Mouse (Mus musculus): ENCODE results near the gene Tbcel. TPM values are rescaled to one million over a fixed set of nuclear protein-coding genes. Genes with fewer than 3 reads are reported as not detected.

Gene Tbcel
- 4.9 and 5.5 TPM in 2 replicates for polyA plus RNA-seq (2016; fragmentation: Nextera tagmentation; extraction: Ambion mirVana)

DNA sequence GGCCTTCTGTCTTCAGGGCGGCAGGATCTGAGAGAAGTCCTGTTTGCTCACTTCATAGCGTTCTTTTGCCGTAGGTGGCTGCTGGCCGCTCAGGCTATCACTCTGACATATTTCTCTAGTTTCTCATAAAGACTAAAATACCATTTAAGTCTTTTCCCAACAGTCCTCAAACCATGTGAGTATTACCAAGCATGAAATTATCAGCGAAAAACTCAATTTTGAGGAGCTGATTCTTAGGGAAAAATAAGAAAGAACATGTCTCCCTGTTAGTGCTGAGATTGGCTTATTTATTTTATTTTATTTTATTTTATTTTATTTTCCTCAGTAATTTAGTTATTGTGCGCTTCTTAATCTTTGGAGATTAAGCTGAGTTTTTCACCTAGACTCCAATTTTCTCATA lies at the start of gene Tbcel:
Gene Tbcel (minus strand): TSS at position 101 of the 400 bp plus-strand sequence.
- H3K36me3 ChIP-seq, result no peaks in the 10 kb centered on the region
- H3K4me1 ChIP-seq, result peaks cover 6% of the 10 kb centered on the region; the same call in 1 of the 2 replicates
- H3K4me2 ChIP-seq (replicated peaks), result no peak within 1 kb of the TSS
- H3K4me3 ChIP-seq, result no peak within 1 kb of the TSS
- no peak within 1 kb of the TSS for H3K27ac ChIP-seq
- no peaks in the 10 kb centered on the region for H3K27me3 ChIP-seq
- 87% methylated on average over 6 of the region's 6 CpGs for WGBS
- H3K9ac ChIP-seq, result no peak within 1 kb of the TSS
- no peaks in the 10 kb centered on the region for H3K9me3 ChIP-seq
- ATAC-seq (ENCODE audit: insufficient number of reproducible peaks, insufficient read depth, low FRiP score, low TSS enrichment), result no peak

DNA sequence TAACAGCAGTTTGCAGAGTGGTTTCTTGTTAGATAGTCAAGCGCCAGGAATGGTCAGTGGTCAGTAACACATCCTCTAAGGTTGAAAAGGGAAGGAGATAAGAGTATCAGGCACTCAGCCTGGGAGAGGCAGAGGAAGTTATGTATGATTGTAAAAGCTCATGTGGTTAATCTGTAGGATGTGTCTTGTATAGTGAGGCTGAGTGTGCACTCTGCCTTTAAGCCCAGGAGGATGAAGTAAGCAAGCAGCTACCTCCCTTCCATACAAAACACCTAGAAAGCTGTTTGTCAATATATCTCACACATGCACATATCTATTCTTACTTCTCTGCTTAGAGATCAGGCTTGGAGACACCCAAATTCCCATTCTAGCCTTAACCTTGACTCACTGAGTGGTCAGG lies 47.6 kb upstream of the Tbcel start:
- no peak overlapping the region for H3K4me3 ChIP-seq
- H3K4me1 ChIP-seq, result no peaks in the 10 kb centered on the region
- WGBS, result 90% methylated on average over 1 of the region's 1 CpGs
- H3K27me3 ChIP-seq, result no peaks in the 10 kb centered on the region
- H3K4me2 ChIP-seq (replicated peaks), result no peak overlapping the region
- H3K36me3 ChIP-seq, result no peaks in the 10 kb centered on the region; the same call in 1 of the 2 replicates
- H3K9ac ChIP-seq, result no peak overlapping the region
- H3K9me3 ChIP-seq, result no peaks in the 10 kb centered on the region; the same call in 1 of the 2 replicates
- H3K27ac ChIP-seq, result no peak overlapping the region
- no peak for ATAC-seq (ENCODE audit: insufficient number of reproducible peaks, insufficient read depth, low FRiP score, low TSS enrichment)

DNA sequence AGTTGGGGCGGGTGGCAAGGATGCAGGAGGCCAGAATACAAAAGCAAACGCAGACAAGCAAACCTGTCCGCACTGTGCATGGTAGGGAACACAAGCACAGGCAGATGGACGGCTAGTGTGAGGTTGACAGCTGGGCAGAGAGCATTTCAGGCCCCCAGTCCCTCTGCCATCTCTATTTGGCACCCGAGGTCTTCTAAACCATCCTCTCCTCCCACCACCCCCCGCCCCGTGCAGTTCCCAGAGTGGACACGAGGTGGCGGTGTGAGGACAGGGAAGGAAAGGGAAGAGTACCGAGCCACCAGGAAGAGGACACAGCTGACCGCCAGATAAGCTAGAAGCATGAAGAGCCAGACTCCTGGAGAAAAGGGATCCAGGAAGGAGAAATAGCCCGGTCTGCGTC lies 42.5 kb upstream of the Tbcel start:
- Histone ChIP-seq H3K36me3 (no peaks in the 10 kb centered on the region), H3K4me1 (no peaks in the 10 kb centered on the region), H3K27ac (no peak overlapping the region), H3K27me3 (no peaks in the 10 kb centered on the region), H3K9me3 (no peaks in the 10 kb centered on the region), H3K4me3 (no peak overlapping the region), H3K4me2 (replicated peaks) (no peak overlapping the region), H3K9ac (no peak overlapping the region)
- no peak for ATAC-seq (ENCODE audit: insufficient number of reproducible peaks, insufficient read depth, low FRiP score, low TSS enrichment)
- WGBS, result 20% methylated on average over 13 of the region's 13 CpGs

DNA sequence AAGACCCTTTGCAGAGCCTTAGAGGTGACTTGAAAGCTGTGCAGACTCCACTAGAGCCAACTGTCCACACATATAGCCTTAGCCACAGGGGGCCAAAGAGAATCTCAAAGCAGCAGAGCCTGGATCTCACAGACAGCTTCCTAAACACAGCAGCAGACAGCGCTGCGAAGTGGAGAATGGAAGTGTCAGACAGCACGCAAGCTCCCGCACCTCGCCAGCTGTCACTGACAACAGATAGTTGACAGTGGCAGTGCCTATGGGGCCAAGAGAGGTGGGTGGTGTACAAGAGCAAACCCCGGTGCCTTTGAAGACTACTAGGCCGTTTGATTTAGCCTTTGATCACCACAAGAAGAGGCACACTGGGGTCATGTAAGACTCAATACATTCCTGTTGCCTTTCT lies 41.4 kb upstream of the Tbcel start:
- Histone ChIP-seq H3K4me1 (no peaks in the 10 kb centered on the region), H3K9ac (no peak overlapping the region), H3K9me3 (no peaks in the 10 kb centered on the region), H3K27me3 (no peaks in the 10 kb centered on the region), H3K4me2 (replicated peaks) (no peak overlapping the region), H3K4me3 (no peak overlapping the region), H3K27ac (no peak overlapping the region), H3K36me3 (no peaks in the 10 kb centered on the region)
- WGBS, result 77% methylated on average over 7 of the region's 7 CpGs
- ATAC-seq (ENCODE audit: insufficient number of reproducible peaks, insufficient read depth, low FRiP score, low TSS enrichment), result no peak

DNA sequence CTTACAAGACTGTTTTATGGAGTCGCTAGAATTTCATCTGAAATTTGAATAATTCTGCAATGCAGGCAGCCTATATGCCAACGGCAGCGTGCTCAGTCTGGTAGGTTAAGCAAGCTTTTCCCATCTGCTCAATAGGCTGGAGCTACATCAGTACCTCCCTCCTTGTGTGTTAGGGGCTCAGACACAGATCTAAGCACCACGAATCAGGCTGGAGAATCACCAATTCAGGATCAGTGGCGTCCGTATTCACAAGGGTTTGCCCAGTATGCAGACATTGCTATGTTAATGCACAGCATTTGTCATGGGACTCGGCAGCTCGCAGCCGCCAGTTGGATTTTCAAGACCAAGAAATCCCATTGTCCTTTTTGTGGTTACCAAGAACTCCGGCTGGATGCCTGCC lies 36.9 kb upstream of the Tbcel start:
- Histone ChIP-seq H3K9me3 (no peaks in the 10 kb centered on the region), H3K4me2 (replicated peaks) (no peak overlapping the region), H3K27me3 (no peaks in the 10 kb centered on the region), H3K4me3 (no peak overlapping the region), H3K36me3 (no peaks in the 10 kb centered on the region), H3K4me1 (no peaks in the 10 kb centered on the region), H3K9ac (no peak overlapping the region), H3K27ac (no peak overlapping the region)
- no peak for ATAC-seq (ENCODE audit: insufficient number of reproducible peaks, insufficient read depth, low FRiP score, low TSS enrichment)
- WGBS, result 83% methylated on average over 10 of the region's 10 CpGs

DNA sequence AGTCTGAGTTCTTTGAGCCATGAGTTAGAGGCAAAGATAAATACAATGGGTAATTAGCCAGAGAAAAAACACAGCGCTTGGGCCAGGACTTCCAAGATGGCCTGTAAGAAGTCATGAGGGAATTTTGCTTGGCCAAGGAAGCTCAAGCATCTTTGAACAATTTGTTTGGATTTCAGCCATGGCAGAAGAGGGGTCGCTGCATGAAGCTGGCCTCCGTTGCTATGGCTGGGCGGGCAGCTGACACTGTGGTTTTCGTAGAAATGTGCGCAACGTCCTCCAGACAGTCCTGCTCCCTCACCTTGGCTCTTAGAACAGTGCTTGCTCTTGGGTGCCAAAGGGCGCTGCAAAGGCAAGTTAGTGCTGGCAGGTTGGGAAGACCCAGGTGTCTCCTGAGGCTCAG lies 25.9 kb upstream of the Tbcel start:
- ATAC-seq (ENCODE audit: insufficient number of reproducible peaks, insufficient read depth, low FRiP score, low TSS enrichment), result no peak
- Histone ChIP-seq H3K9ac (no peak overlapping the region), H3K9me3 (no peaks in the 10 kb centered on the region), H3K27me3 (no peaks in the 10 kb centered on the region), H3K4me1 (peaks cover 18% of the 10 kb centered on the region), H3K27ac (no peak overlapping the region), H3K4me2 (replicated peaks) (no peak overlapping the region), H3K36me3 (no peaks in the 10 kb centered on the region), H3K4me3 (no peak overlapping the region)
- WGBS, result 86% methylated on average over 8 of the region's 8 CpGs

DNA sequence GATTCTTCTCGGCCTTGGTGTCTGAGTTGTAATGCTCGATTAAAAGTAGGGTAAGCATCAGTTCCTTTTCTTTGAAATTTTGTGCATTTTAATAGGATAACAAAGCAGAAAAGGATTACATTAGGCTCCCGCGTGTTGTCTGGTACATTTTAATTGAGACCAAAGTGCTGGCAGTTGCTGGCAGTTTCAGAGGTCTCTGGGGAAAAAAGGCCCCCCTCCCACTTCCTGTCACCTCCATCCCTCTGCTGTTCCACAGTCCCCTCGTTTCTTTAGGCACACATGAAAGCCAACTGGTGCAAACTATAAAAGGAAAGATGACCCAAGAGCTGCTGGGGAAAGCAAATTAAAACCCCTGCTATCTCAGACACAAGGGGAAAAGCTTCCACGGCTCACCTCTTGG lies 25.4 kb upstream of the Tbcel start:
- Histone ChIP-seq H3K4me3 (no peak overlapping the region), H3K9ac (no peak overlapping the region), H3K36me3 (no peaks in the 10 kb centered on the region), H3K4me2 (replicated peaks) (no peak overlapping the region), H3K27me3 (no peaks in the 10 kb centered on the region), H3K9me3 (no peaks in the 10 kb centered on the region), H3K4me1 (peaks cover 18% of the 10 kb centered on the region), H3K27ac (no peak overlapping the region)
- no peak for ATAC-seq (ENCODE audit: insufficient number of reproducible peaks, insufficient read depth, low FRiP score, low TSS enrichment)
- 20% methylated on average over 6 of the region's 6 CpGs for WGBS

DNA sequence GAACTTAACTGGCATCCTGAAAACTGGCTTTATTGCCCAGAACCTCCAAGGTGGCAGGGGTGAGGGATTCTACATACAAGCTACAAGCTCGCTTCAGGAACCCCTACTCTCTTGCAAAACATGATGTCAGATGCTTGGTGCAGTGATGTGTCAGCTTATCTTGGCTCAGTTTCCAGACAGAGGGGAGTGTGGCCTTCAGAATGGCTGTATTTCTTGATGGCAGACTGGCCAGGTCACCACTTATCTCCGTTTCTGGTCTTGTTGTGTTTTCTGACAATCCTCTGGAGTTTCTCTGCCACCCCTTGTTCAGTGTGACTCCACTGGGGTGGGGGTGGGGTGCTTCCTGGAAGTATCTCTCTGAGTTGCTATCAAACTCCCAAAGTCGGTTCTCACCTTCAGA lies 24.3 kb upstream of the Tbcel start:
- no peak overlapping the region for H3K4me2 ChIP-seq (replicated peaks)
- H3K27me3 ChIP-seq, result no peaks in the 10 kb centered on the region
- peaks cover 18% of the 10 kb centered on the region for H3K4me1 ChIP-seq
- no peak overlapping the region for H3K4me3 ChIP-seq
- ATAC-seq (ENCODE audit: insufficient number of reproducible peaks, insufficient read depth, low FRiP score, low TSS enrichment), result no peak
- no peaks in the 10 kb centered on the region for H3K36me3 ChIP-seq
- H3K27ac ChIP-seq, result no peak overlapping the region
- no peaks in the 10 kb centered on the region for H3K9me3 ChIP-seq
- WGBS, result 49% methylated on average over 3 of the region's 3 CpGs
- H3K9ac ChIP-seq, result no peak overlapping the region

DNA sequence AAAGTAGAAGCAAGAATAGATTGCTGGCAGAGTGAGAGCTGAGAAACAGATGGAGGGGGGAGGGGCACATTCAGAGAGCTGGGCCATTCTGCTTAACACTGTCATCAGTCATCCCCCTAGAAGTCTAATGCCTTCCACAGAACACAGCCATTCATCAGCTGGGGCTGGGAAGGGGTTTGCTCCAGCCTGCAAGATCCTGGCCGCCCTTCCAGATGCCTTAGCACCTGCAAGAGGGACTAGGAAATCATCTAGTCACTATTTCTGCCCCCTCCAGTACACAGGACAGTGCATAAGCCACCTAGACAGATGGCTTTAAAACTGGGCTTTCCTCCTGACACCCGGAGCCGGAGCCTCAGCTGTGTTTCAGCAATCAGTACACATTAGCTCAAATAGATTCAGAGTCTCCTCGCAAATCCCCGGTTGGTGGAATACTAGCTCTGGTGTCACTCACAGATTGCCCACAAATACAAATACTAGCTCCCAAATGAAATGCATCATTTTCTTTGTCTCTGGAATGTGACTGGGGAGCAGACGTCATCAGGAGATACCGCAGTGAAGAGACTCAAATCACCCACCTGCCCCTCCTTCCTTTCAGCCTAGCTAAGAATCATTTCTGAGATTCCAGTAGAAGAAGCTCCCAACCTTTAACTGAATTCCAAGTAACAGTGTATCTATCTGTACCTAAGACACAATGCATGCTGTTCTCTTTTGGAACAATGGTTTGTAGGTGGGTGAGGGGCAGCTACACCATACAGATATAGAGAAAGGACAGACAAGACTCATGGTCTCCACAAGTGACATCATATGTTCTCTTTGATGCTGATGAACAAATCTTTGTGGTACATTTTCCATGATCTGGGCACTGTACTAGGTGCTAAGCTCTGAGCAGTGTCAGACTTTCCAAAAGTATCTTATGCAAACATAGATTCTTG lies 22.9 kb upstream of the Tbcel start:
- H3K27ac ChIP-seq, result no peak overlapping the region; the same call in 1 of the 2 replicates
- H3K27me3 ChIP-seq, result no peaks in the 10 kb centered on the region
- WGBS, result 65% methylated on average over 7 of the region's 7 CpGs
- H3K9me3 ChIP-seq, result no peaks in the 10 kb centered on the region
- H3K4me2 ChIP-seq (replicated peaks), result no peak overlapping the region
- peaks cover 18% of the 10 kb centered on the region for H3K4me1 ChIP-seq
- no peaks in the 10 kb centered on the region for H3K36me3 ChIP-seq
- ATAC-seq (ENCODE audit: insufficient number of reproducible peaks, insufficient read depth, low FRiP score, low TSS enrichment), result no peak
- H3K9ac ChIP-seq, result no peak overlapping the region
- no peak overlapping the region for H3K4me3 ChIP-seq

DNA sequence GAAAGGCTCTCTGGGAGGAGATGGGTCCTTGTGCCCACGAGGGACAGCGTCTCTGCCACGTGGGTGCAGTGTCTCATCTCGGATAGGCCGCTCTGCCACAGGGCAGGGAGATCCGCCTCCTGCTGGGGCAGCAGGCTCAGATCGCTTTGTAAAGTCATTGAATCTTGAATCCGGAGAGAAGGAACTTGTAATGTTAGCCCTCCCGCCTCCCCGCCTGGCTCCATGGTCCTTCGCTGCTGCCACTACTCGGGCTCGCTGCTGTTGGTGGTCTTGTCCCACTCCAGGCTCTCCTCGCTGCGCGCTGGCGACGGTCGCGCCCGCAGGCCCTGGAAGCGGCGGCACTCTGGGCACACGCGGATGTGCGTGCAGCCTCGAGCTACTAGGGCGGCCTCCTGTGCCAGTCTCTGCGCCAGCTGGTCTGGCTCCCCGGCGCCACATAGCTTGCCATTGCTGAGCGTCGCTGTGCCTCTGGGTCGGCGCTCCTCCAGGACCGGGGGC lies 13.0 kb upstream of the Tbcel start:
- 2% methylated on average over 36 of the region's 36 CpGs for WGBS
- no peaks in the 10 kb centered on the region for H3K36me3 ChIP-seq
- H3K9ac ChIP-seq, result peak overlapping the region; percentile 48
- H3K4me3 ChIP-seq, result peak overlapping the region; percentile 38
- H3K4me1 ChIP-seq, result peaks cover 3% of the 10 kb centered on the region; the same call in 1 of the 2 replicates
- no peaks in the 10 kb centered on the region for H3K9me3 ChIP-seq
- H3K27ac ChIP-seq, result no peak overlapping the region
- peak; percentile 47; the same call in 1 of the 2 replicates for ATAC-seq (ENCODE audit: insufficient number of reproducible peaks, insufficient read depth, low FRiP score, low TSS enrichment)
- H3K27me3 ChIP-seq, result peaks cover 20% of the 10 kb centered on the region; the same call in 1 of the 2 replicates
- peak overlapping the region; percentile 89 for H3K4me2 ChIP-seq (replicated peaks)

DNA sequence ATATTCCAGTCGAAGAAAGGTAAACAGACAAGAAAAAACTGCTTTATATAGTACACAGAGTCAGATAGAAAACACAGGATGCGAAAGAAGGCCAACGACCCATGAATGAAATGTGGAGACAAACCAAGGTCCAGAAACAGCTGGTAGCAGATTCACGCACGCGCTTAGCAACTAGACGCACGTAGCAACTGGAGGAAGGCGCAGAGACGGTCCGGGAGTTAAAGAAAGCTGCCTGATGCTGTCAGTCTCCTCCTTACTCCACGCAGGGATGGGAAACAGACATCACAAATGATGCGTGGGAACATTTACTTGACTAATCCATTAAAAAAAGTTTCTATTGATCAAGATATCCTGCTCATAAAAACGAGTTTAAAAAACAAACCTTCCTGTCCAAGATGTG lies 10.6 kb upstream of the Tbcel start:
- H3K9ac ChIP-seq, result no peak overlapping the region
- H3K4me1 ChIP-seq, result peaks cover 6% of the 10 kb centered on the region
- no peaks in the 10 kb centered on the region for H3K36me3 ChIP-seq
- no peak for ATAC-seq (ENCODE audit: insufficient number of reproducible peaks, insufficient read depth, low FRiP score, low TSS enrichment)
- no peak overlapping the region for H3K27ac ChIP-seq
- 76% methylated on average over 14 of the region's 14 CpGs for WGBS
- peaks cover 17% of the 10 kb centered on the region; the same call in 1 of the 2 replicates for H3K27me3 ChIP-seq
- H3K4me2 ChIP-seq (replicated peaks), result no peak overlapping the region
- no peaks in the 10 kb centered on the region for H3K9me3 ChIP-seq
- H3K4me3 ChIP-seq, result no peak overlapping the region

DNA sequence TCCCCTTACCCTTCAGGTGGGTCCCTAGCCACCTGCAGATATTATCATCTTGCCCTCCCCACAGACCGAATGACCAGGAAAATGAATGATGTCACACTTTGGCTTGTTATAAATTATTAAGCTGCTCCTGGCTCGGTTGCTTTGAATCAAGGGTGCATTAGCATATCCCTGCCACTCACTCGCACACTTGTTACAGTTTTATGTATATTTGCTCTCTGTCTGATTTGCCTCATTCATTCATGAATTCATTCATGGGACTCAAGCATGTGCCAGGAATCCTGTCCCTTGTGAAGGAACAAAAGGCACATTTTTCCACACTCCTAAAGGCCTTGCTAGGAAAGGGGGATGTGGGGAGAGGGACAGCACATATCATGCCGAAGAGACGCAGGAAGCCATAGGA lies 5.5 kb upstream of the Tbcel start:
- H3K27me3 ChIP-seq, result no peaks in the 10 kb centered on the region
- no peak overlapping the region for H3K4me3 ChIP-seq
- H3K4me1 ChIP-seq, result peaks cover 3% of the 10 kb centered on the region; the same call in 1 of the 2 replicates
- H3K4me2 ChIP-seq (replicated peaks), result no peak overlapping the region
- no peaks in the 10 kb centered on the region for H3K36me3 ChIP-seq
- WGBS, result 79% methylated on average over 5 of the region's 5 CpGs
- H3K9ac ChIP-seq, result no peak overlapping the region
- H3K9me3 ChIP-seq, result no peaks in the 10 kb centered on the region
- no peak overlapping the region for H3K27ac ChIP-seq
- ATAC-seq (ENCODE audit: insufficient number of reproducible peaks, insufficient read depth, low FRiP score, low TSS enrichment), result no peak
